Mouse (Mus musculus): Measurements from ENCODE around the gene Nrcam. TPM values are rescaled to one million over a fixed set of nuclear protein-coding genes. Genes with fewer than 3 reads are reported as not detected.

Gene Nrcam
- total and polyA plus RNA-seq, 2 experiments from 2014 or later, result 109 to 173 TPM

- peak; percentile 47 for DNase-seq (ENCODE audit: low spot score)
- H3K36me3 ChIP-seq (ENCODE audit: insufficient read depth, low read length), result no peaks in the 10 kb centered on the region
- no peak for TF ChIP-seq CTCF (IDR thresholded peaks at IDR 0.05)
- peak overlapping the region; percentile 33; the same call in 1 of the 2 replicates for H3K9ac ChIP-seq (replicated peaks; ENCODE audit: low read length, poor library complexity, severe bottlenecking)
- H3K4me2 ChIP-seq (ENCODE audit: low read depth, low read length, poor library complexity, severe bottlenecking), result peak overlapping the region; percentile 18; the same call in 1 of the 2 replicates
- H3K4me3 ChIP-seq (ENCODE audit: low read depth, low read length), result no peak overlapping the region
- H3K27ac ChIP-seq (ENCODE audit: low read depth, low read length), result peak overlapping the region; percentile 70
- H3K4me1 ChIP-seq (ENCODE audit: insufficient read depth, low read length), result peaks cover 8% of the 10 kb centered on the region; the same call in 1 of the 2 replicates
- ATAC-seq (ENCODE audit: low FRiP score), result no peak
- H3K27me3 ChIP-seq (ENCODE audit: insufficient read depth, low read length), result no peaks in the 10 kb centered on the region
- no peaks in the 10 kb centered on the region for H3K9me3 ChIP-seq (ENCODE audit: low read length)
- WGBS, result 14% methylated on average over 7 of the region's 7 CpGs
These were observed 102.3 kb downstream of the Nrcam start for GRCm38 (mm10) chr12:44430996-44431395.

GRCm38 (mm10) chr12:44432727-44433126 is 104.0 kb downstream of the Nrcam start:
- no peak overlapping the region for H3K4me2 ChIP-seq (ENCODE audit: low read depth, low read length, poor library complexity, severe bottlenecking)
- DNase-seq (ENCODE audit: low spot score), result no peak
- no peaks in the 10 kb centered on the region for H3K27me3 ChIP-seq (ENCODE audit: insufficient read depth, low read length)
- no peak overlapping the region for H3K4me3 ChIP-seq (ENCODE audit: low read depth, low read length)
- no peak for TF ChIP-seq CTCF (IDR thresholded peaks at IDR 0.05)
- 58% methylated on average over 3 of the region's 3 CpGs for WGBS
- peaks cover 8% of the 10 kb centered on the region; the same call in 1 of the 2 replicates for H3K4me1 ChIP-seq (ENCODE audit: insufficient read depth, low read length)
- no peak for ATAC-seq (ENCODE audit: low FRiP score)
- H3K27ac ChIP-seq (ENCODE audit: low read depth, low read length), result no peak overlapping the region
- no peaks in the 10 kb centered on the region for H3K9me3 ChIP-seq (ENCODE audit: low read length)
- no peaks in the 10 kb centered on the region for H3K36me3 ChIP-seq (ENCODE audit: insufficient read depth, low read length)
- H3K9ac ChIP-seq (replicated peaks; ENCODE audit: low read length, poor library complexity, severe bottlenecking), result no peak overlapping the region

DNA sequence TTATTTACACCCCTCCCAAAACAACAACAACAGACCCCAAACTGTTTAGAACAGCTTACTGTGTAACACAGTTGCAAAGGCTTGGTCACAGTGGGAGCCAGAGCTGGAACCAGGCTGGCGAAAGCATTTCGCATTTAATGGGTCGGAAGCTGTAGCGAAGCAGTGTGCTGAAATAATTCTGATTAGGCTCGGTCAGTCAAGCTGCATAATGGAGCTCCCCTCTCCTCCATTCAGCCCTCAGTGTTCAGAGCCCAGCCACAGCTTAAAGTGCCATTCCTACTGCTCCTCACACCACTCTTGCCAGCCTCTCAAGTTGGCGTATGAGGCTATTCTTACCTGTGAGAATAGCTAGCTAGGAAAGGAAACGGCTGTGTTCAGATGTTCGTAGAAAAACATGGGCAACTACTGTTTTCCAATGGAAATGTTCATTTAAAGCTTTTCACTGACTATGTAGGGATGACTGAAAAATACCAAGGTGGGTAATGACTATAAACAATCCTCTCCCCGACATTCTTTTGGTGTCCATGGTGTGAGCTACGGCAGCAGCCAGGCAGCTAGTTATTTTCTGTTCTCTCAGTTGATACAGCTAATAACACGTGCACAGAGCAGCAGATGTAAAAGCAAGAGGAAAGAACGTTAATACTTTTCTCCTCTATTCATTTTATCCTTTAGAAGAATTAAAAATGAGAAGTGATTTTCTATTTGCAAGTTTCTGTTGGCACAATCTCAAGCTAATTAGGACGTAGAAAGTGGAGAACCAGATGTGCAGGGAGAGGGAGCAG is 108.6 kb downstream of the Nrcam start:
- peaks cover 12% of the 10 kb centered on the region; the same call in 1 of the 2 replicates for H3K4me1 ChIP-seq (ENCODE audit: insufficient read depth, low read length)
- DNase-seq (ENCODE audit: low spot score) (peak; percentile 82), ATAC-seq (ENCODE audit: low FRiP score) (peak; percentile 66; the same call in 1 of the 2 replicates)
- 13% methylated on average over 13 of the region's 13 CpGs for WGBS
- H3K9ac ChIP-seq (replicated peaks; ENCODE audit: low read length, poor library complexity, severe bottlenecking), result no peak overlapping the region
- no peaks in the 10 kb centered on the region for H3K36me3 ChIP-seq (ENCODE audit: insufficient read depth, low read length)
- no peak for TF ChIP-seq CTCF (IDR thresholded peaks at IDR 0.05)
- peak overlapping the region; percentile 44; the same call in 1 of the 2 replicates for H3K27ac ChIP-seq (ENCODE audit: low read depth, low read length)
- no peak overlapping the region for H3K4me3 ChIP-seq (ENCODE audit: low read depth, low read length)
- no peaks in the 10 kb centered on the region for H3K27me3 ChIP-seq (ENCODE audit: insufficient read depth, low read length)
- peak overlapping the region; percentile 32 for H3K4me2 ChIP-seq (ENCODE audit: low read depth, low read length, poor library complexity, severe bottlenecking)
- H3K9me3 ChIP-seq (ENCODE audit: low read length), result no peaks in the 10 kb centered on the region

DNA sequence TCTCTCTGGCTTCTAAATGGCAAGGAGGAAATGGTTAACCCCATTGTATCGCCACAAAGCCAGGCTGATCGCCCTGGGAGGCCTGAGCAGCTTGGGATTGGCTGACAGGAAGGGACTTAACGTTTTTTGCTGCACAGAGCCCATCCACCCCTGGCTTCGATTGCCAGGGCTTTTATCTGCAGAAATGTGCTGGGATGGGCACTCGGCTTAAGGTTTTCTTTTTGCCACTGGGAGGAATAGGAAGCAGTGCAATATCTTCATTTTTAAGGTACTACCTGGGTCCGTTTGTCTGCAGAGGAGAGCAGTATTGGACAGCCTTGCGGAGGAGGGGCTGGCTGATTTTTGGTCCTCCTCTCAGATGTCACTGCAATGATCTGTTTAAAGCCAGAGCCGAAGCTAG is 110.2 kb downstream of the Nrcam start:
- Histone ChIP-seq H3K9me3 (ENCODE audit: low read length) (no peaks in the 10 kb centered on the region), H3K4me3 (ENCODE audit: low read depth, low read length) (peak overlapping the region; percentile 28), H3K4me1 (ENCODE audit: insufficient read depth, low read length) (peaks cover 12% of the 10 kb centered on the region; the same call in 1 of the 2 replicates), H3K4me2 (ENCODE audit: low read depth, low read length, poor library complexity, severe bottlenecking) (peak overlapping the region; percentile 53), H3K9ac (replicated peaks; ENCODE audit: low read length, poor library complexity, severe bottlenecking) (peak overlapping the region; percentile 64), H3K27me3 (ENCODE audit: insufficient read depth, low read length) (no peaks in the 10 kb centered on the region), H3K27ac (ENCODE audit: low read depth, low read length) (peak overlapping the region; percentile 69), H3K36me3 (ENCODE audit: insufficient read depth, low read length) (0 out of 2 replicates have a peak, but pooled peaks cover 3% of the 10 kb centered on the region)
- no peak for TF ChIP-seq CTCF (IDR thresholded peaks at IDR 0.05)
- peak; percentile 67 for DNase-seq (ENCODE audit: low spot score)
- peak; percentile 53; the same call in 1 of the 2 replicates for ATAC-seq (ENCODE audit: low FRiP score)
- 4% methylated on average over 8 of the region's 8 CpGs for WGBS

DNA sequence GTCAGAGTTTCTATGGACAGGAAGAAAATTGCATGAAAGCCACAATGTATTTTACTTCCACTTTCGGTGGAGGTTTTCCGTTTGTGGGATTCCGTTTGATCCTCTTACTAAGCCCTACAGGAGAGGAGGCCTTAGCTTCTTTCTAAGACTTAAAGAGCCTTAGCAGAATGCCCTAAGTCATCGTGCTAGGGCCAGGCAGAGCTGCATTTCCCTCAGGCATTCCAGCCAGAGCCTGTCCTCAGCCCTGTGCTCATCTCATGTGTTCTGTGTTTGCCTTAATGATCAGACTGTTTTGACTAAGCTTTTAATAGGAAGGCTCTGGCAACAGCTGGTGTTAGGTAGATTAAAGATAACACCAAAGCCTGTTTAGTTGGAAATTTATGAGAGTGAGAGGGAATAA is 111.5 kb downstream of the Nrcam start:
- peak overlapping the region; percentile 53 for H3K4me2 ChIP-seq (ENCODE audit: low read depth, low read length, poor library complexity, severe bottlenecking)
- no peak overlapping the region for H3K4me3 ChIP-seq (ENCODE audit: low read depth, low read length)
- no peak overlapping the region for H3K27ac ChIP-seq (ENCODE audit: low read depth, low read length)
- no peak overlapping the region for H3K9ac ChIP-seq (replicated peaks; ENCODE audit: low read length, poor library complexity, severe bottlenecking)
- H3K36me3 ChIP-seq (ENCODE audit: insufficient read depth, low read length), result 0 out of 2 replicates have a peak, but pooled peaks cover 3% of the 10 kb centered on the region
- peaks cover 12% of the 10 kb centered on the region; the same call in 1 of the 2 replicates for H3K4me1 ChIP-seq (ENCODE audit: insufficient read depth, low read length)
- no peak for TF ChIP-seq CTCF (IDR thresholded peaks at IDR 0.05)
- 17% methylated on average over 4 of the region's 4 CpGs for WGBS
- no peaks in the 10 kb centered on the region for H3K9me3 ChIP-seq (ENCODE audit: low read length)
- DNase-seq (ENCODE audit: low spot score), result no peak
- H3K27me3 ChIP-seq (ENCODE audit: insufficient read depth, low read length), result no peaks in the 10 kb centered on the region
- ATAC-seq (ENCODE audit: low FRiP score), result no peak

- no peak for ATAC-seq (ENCODE audit: low FRiP score)
- H3K4me1 ChIP-seq (ENCODE audit: insufficient read depth, low read length), result no peaks in the 10 kb centered on the region
These were observed 122.2 kb downstream of the Nrcam start for GRCm38 (mm10) chr12:44450930-44451329.

More at GRCm38 (mm10) chr12:44450930-44451329, 122.2 kb downstream of the Nrcam start:
- Histone ChIP-seq H3K4me2 (ENCODE audit: low read depth, low read length, poor library complexity, severe bottlenecking) (no peak overlapping the region), H3K4me3 (ENCODE audit: low read depth, low read length) (no peak overlapping the region), H3K9ac (replicated peaks; ENCODE audit: low read length, poor library complexity, severe bottlenecking) (no peak overlapping the region), H3K9me3 (ENCODE audit: low read length) (no peaks in the 10 kb centered on the region), H3K27me3 (ENCODE audit: insufficient read depth, low read length) (no peaks in the 10 kb centered on the region), H3K36me3 (ENCODE audit: insufficient read depth, low read length) (no peaks in the 10 kb centered on the region), H3K27ac (ENCODE audit: low read depth, low read length) (no peak overlapping the region)
- DNase-seq (ENCODE audit: low spot score), result no peak
- no peak for TF ChIP-seq CTCF (IDR thresholded peaks at IDR 0.05)
- 74% methylated on average over 6 of the region's 6 CpGs for WGBS
